Mouse (Mus musculus): Measurements from ENCODE around the gene Blm.

The Blm gene

DNA sequence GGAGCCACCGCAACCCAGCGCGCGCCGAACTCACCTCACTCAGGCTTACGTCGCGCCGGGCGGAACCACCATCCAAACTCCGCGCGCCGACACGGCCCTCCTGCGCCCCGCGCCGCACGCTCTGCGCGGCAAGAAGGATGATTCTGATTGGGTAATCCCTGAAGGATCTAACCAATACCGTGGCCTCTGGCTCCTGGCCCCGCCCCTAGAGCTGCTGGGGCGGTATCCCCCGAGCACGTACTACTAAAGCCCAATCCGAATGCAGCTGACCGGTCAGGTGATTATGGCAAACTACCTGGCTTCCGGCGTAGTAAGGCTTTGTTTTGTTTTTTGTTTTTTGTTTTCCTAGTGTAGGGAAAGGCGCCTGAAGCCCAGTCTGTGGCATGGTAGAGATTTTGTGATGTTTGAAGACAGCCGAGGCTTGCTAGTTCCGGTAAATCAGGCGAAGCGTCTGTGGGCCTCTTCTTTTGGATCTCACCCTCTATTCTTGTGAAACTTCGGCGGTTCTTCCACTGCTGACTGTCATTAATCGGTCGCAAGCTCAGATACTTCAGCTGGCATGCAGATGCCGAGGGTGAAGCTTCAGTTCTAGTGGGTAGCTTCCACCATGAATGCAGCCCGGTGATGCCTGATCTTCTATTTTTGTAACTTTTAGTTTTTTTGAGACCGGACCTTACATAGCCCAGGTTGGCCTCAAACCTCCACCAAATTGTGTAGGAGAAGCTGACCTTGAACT lies at the start of gene Blm:
Gene Blm, minus strand, starts transcription at position 111 of the 736 bp plus-strand sequence.
- DNase-seq (ENCODE audit: inconsistent ontology term) = peak; percentile 98

DNA sequence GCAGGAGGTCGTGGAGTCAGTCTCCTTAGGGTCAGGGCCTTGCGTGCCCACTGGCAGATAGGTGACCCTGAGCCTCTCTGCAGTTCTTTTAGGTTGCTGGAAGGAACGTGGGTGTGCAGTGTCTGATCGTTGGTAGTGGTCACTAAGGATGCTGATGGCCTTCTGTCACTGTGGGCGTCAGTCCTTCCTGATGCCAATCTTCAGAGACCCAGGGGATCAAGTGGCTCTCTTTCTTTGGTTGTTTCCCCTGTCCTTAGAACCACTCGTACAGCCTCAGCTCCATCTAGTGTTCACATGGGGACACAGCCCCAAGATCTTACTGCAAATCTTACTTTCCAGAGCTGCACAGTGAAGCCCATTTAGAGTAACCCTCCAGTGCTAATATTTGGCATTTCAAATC lies 49.1 kb upstream of the Blm start:
- DNase-seq (ENCODE audit: inconsistent ontology term) = peak; percentile 45

DNA sequence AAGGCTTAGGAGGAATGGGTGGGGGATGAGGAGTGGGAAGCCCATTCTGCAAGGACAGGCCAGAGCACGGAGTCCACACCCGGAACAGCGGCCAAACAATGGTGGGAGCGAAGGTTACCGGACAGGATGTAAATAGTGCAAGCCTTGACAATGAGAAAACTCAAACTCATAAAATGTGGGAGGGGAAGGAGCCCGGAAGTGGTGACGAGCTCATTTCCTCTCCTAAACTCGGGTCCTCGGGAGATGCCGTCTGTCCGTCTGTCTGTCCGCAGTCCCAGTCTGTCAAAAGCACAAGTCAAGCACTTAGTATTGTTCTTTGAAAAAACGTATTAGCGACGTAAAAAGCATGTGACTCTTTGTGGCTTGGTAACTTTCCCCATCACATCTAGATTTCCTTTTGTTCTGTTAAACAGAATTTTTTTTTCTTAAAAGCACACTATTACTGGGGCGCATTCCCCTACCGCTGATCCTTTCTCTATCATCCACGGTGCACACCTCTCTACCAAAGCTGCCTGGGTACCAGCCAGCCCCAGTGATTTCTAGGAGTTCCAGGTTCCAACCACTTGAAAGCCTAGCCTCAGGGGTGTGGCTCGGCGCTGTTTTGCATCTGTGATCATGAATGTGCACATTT lies 48.0 kb upstream of the Blm start:
- DNase-seq (ENCODE audit: inconsistent ontology term) = no peak

DNA sequence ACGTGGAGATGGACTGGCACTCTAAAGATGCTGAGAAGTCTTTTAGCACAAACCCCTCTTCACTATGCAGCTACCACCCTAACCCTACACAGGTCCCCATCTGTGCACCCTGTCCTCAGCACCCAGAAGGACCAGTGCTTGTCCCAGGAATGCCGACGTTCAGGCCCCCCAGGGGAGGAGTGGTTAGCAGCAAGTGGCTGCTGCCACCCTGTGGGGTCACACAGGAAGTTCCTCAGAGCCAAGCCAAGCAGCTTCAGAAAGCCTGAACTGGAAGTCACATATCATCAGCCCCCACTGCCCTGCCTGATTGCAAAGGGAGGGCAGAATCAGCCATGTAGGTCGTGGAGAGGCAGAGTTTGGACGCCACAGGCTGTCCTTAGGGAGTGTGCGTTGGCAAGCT lies 45.4 kb upstream of the Blm start:
- DNase-seq (ENCODE audit: inconsistent ontology term) = peak; percentile 54

DNA sequence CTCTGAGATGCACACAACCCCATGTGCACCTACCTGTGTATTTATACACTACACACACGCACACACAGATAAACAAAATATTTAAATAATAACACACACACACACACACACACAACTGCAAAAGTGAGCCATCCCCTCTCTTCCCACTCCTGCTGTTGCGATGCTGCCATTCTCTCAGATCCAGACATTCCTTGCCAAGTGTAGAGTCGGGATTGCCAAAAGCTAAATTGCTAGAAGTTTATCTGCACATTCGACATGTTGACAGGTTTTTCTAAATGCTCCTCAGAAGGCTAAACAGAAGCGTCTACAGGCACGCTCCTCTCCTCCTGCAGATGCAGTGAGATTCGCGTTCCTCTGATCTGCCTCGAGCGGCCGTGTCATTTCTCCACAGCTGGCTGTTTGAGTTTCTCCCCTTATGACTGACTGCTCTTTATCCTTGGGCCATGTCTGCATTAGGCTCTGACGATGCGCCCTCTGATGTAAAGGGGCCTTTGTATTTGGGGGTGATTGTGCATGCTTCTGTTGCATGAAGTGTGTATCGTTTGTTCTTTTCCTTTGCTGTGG lies 42.6 kb upstream of the Blm start:
- no peak for DNase-seq (ENCODE audit: inconsistent ontology term)

DNA sequence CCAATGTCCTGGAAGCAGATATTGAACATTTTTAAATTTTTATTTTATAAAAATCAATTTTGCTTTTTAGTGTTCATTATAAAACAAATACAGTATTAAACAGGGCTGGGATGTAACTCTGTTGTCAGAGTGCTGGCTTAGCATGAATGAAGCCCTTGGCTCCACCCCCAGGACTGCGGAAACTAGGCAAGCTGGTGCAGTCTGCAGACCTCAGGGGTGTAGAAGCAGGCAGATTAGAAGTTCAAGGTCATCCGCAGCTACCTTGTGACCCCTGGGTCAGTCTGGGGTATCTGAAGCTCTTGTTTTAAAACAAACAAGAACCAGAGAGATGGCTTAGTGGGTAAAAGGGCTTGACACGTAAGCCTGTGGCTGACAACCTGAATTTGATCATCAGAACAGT lies 41.7 kb upstream of the Blm start:
- no peak for DNase-seq (ENCODE audit: inconsistent ontology term)

DNA sequence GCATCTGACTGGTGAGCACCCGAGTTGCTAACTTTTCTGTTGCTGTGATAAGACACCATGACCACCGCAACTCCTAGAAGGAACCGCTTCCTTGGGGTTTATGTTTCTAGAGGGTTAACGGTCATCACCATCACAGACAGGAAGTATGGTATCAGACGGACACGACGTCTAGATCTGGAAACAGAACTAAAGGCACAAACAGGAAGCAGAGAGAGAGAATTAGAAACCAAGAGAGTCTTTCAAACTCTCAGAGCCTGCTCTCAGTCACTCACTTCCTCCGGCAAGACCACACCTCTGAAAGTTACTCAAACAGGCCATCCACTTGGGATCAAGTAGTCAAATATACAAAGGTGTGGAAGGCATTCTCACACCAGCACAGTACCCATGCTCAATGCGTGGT lies 40.8 kb upstream of the Blm start:
- DNase-seq (ENCODE audit: inconsistent ontology term) = no peak

DNA sequence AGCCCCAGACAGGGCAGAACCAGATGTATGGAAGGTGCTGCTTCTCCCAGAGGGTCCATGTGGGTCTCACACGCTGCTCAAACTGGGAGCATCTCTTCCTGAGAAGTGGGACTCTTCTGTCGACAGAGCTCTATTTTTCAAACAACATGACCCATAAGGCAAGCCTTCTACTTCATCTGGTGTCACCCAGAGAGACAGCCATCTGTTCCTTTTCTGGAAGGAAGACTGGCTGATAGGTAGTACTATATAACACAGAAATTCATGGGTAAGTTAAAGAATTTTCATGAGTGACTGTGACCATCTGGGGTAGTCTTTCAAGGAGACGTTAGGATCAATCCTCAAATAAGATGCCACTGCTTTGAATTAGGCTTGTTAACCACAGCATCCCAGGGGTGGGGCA lies 38.2 kb upstream of the Blm start:
- no peak for DNase-seq (ENCODE audit: inconsistent ontology term)

DNA sequence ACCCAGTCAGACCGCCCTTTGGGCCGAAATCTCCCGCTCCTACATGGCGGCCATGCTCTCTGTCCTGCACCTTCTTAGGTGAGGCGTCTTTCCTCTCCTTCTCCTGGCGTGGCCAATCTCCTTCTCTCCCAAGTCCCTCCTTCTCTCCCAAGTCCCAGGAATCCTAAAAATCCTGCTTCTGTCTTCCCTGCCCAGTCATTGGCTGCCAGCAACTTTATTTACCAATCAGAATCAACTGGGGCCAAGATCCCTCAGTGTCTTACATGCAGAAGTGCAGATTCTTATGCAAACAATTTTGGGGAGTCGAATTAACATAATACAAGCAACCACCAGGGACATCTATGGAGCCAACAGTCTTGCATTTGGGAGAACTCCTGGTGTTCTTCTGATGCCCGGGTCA lies 33.1 kb upstream of the Blm start:
- no peak for DNase-seq (ENCODE audit: inconsistent ontology term)

DNA sequence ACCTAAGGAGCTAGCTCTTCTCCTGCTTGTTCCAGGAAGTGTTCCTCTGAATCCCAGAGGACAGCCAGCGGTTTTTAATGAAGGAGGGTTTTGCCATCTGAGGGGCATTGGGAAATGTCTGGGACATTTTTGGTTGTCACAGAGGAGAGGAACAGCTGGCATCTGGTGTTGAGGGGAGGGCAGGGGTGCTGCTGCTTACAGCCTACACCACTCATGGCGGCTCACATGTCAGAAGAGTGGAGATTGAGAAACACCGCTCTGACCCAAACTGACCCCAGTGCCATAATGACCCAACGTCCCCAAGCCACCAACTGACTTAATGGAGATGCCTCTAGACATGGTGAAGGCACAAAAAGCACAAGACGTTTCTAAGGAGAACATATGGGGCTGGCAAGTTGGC lies 27.0 kb upstream of the Blm start:
- DNase-seq (ENCODE audit: inconsistent ontology term) = no peak

DNA sequence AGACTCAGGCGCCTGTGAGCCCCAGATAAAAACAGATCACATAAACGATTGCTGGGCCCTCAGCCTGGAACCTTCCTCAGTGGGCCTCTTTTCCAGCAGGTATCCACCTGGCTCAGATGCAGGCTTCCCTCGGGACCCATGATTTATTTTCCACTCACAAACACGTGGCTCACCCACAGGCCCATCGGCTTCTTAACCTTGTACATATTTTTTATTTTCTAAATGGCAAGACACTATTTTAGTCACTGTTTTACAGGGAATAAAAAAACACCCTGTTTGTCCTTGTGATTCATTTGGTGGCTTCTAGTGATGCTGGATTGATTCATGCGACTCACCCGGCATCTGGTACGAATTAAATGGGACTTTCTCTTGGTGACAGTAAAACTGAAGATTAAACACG lies 26.4 kb upstream of the Blm start:
- no peak for DNase-seq (ENCODE audit: inconsistent ontology term)

DNA sequence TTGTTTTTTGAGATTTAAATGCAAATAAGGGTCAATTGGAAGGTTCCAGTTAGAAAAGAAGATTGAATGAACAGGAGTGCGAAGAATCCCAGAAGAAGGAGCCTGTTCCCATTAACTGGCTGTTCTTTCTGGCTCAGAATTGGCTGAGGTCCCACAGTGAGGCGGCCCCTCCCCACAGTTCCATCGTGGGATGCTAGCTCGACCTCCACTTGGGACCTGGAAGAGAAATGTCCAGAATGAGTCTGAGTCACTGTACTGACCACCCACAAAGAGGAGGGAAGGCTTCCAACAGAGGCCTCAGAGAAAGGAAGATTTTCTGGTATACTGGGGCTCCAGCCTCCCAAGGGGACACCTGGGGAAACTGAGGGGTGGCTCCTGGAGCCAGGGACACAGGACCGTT lies 23.7 kb upstream of the Blm start:
- peak; percentile 29 for DNase-seq (ENCODE audit: inconsistent ontology term)

DNA sequence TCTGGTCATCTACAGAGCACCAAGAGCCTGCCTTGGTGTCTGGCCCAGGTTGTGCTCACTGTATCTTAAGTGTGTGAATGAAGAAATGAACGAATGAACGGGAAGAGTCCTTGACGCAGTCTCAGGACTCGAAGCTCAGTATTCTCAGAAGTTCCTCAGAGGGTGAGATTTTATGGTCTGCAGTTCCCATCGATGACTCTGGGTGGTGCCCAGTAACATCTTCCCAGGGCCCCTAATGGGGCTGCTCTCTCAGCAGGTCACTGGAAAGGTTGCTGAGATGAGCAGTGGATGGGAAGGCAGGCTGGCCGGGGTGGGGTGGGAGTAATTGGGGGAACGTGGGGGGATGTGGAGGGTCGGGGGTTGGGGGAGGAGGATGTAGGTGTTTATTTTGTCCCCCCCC lies 23.2 kb upstream of the Blm start:
- DNase-seq (ENCODE audit: inconsistent ontology term) = no peak

DNA sequence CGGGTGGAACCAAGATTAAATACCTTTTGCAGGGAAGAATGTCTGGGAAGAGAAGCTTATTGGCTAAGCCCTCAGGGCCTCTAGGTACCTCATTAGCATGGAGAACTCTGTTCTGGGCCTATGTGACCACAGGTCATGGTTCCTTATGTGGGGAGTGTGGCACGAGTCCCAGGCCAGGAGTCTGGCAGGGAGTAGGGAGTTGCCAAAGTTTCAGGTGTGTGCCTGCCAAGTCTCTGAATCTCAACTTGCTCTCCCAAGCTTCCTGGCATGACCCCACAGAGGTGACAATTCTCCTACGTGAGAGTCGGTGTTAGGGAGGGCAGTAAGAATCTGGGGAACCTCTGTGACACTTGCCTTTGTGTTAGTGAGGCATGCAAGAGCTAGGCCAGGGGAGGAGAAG lies 22.2 kb upstream of the Blm start:
- DNase-seq (ENCODE audit: inconsistent ontology term) = no peak

DNA sequence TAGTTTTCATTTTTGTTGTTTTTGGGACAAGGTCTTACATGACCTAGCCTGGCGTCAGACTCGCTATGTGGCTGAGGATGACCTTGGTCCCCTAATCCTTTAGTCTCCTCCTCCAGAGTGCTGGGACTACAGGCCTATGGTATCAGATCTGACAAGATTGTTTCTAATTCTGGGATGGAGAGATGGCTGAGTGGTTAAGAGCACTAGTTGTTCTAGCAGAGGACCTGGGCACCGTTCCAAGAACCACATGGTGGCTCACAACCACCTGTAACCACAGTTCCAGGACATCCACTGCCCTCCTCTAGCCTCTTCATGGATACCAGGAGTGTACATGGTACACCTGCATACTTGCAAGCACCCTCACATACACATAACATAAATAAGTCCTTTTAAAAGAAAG lies 21.2 kb upstream of the Blm start:
- DNase-seq (ENCODE audit: inconsistent ontology term) = no peak

DNA sequence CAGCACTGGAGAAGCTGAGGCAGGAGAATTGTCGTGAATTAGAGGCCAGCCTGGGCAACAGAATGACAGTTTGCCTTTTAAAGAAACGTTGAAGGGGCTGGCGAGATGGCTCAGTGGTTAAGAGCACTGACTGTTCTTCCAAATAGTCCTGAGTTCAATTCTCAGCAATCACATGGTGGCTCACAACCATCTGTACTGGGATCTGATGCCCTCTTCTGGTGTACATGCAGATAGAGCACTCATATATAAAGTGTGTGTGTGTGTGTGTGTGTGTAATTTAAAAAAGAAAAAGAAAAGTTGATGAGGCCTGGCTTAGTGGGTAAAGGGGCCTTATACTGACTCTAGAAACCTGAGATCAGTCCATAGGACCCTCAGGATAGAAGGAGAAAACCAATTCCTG lies 20.2 kb upstream of the Blm start:
- DNase-seq (ENCODE audit: inconsistent ontology term) = no peak

DNA sequence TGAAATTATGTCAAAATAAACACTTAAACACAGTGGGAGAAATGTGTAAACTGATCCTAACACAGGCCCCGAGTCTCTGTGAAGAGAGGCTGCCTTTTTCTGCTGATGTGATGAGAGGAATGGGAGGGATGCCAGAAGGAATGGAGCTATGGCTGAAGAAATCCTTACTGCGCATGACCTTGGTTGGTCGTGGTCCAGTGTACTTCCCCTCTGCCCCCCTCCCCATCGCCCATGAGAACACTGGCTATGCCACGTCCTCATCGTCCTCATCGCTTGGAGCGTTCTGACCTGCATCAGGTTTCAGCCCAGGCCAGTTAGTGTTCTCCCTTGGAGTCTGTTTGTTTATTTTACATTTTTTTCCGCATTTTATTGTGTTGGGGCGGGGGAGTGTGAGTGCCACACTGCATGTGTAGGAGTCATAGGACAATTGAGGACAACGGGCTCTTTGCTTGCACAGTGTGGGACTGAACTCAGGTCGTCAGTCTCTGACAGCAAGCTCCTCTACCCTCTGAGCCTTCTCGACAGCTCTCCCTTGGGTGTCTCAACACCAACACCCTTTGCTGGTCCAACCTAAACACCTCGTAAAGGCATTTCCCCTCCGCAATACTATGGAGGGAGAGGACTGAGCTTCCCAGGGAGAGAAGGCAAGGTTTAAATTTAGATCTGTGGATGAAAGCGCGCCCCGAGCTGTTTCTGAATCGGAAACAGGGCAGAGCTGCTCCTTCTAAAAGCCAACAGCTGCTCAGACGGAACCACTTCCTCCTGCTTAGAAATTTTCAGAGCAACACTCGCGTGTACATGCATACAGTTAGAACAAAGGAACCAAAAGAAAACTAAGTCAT lies 19.5 kb upstream of the Blm start:
- no peak for DNase-seq (ENCODE audit: inconsistent ontology term)

DNA sequence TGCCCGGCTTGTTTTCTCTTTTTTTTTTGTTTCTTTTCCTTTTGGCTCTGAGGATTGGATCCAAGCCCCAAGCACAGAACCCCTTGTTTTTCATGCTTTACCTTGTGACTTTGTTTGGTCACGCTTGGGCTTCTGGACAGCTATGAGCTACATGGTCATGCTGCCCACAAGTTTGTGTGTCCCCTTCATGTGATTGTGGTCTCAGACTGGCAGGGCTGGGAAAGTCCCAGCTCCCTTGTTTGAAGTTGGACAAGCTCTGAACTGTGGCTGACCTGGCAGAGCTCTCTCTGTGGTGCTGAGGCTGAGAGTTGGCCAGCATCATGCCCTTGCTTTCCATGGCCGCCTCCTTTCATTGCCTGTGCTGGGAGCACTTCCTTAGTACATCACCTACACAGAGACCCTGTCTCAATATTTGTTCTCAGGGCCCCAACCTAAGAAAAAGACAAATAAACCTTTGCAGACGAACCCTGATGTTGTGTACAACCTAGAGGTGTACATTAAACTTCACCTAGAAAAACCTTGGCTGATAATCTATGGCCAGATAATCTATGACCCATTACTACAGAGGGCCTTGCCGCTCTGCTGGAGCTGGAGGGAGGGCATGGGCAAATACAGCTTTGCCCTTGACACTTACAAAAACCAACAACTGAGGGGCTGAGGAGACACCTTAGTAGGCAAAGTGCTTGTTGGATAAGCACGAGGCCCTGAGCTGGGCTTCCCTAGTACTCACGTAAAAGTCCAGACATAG lies 13.8 kb upstream of the Blm start:
- DNase-seq (ENCODE audit: inconsistent ontology term) = no peak

DNA sequence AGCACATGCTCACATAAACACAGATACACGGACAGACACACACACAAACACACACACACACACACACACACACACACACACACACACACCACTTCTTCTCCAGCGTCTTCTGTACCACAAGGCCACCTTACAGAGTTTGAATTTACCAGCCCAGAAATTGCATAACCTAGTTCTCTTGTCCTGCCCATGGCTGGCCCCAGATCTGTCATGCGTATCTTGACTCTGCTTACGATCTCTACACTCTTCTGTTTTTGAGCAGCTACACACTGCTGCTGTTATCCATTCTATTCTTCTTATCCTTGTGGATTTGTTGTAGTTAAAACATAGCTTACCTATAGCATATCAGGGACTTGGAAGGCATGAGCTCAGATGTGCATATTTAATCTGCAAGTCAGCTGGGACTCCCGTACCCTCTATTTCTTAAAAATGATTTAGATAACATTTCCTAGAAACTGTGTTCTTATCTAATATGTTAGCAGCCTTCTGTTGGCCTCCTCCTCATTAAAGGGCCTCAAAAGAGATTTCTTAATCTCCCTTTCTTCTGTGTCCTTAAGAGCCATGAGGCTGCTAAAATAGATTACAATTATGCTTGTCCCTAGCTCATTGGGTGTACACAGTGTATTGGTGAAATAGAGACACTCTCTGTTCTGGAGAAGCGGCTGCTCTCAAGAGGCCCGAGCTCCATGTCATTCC lies 7.4 kb upstream of the Blm start:
- no peak for DNase-seq (ENCODE audit: inconsistent ontology term)

DNA sequence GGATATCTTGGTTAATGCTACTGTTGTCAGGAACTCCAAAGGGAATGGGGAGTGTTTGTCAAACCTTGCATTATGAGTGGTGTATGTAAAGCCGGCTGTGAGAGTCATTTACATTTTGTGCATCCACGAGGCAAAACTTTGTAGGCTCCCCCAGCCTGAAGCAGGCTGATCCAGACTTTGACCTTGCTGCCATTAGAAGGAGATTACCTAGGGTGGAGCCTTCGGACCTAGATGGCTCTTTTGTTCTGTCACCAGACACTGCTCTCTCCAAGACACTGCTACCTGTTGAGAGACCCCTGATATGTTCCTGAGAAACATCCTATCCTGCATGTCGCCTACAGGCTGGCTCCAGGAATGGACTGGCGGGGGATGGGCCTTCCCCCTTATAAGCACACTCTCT lies 4.7 kb upstream of the Blm start:
- DNase-seq (ENCODE audit: inconsistent ontology term) = no peak

DNA sequence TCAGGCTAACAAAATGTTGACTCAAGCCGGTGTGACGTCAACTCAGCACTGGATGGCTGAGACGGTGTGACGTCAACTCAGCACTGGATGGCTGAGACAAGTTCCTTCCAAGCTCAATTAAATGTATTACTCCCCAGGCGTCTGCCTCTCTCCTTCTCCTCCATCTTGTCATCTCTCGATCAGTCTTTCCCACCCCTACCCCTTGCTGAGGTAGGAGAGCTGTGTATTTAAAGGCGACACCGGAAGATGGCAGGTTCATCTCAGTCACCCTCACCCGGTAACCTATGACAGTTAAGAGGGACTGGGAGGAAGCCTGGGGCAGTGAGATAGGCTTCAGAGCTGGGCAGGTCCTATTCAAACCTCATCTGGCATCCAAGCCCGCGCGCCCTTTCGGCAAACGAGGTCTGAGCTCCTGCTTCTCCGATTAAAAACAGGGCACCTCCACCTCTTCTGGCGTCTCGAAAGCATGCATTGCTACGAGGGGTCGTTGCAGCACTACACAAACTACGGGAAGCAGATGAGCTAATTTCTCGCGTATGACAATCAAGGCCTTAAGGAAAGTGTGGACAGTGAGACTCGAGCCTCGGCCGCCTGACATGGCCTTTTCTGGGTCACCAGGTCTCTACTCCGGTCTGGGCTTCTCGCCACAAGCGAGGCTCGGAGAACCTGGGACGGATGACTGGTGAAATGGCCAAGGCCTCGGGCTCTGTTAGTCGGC lies 469 bp downstream of the Blm start:
- no peak for DNase-seq (ENCODE audit: inconsistent ontology term)

Measured in Muller cell, postnatal 12 days (primary cell).